Mouse (Mus musculus) splenic B cell, adult 2 months (primary cell): ENCODE results near the gene Mat2b.
"Not testable (repeated sequence)": the region's sequence is repeated elsewhere in the genome, so short reads cannot be mapped to it uniquely, and the experiment has no call there.

Experiments used
- DNase-seq: peaks from one replicate; pipeline ENCODE4 v3.0.0-alpha.2; 2011; ENCODE audit warnings: low read depth, low spot score
- H3K27me3 ChIP-seq: 2 replicates; pipeline ENCODE4 v1.6.1; 2012; ENCODE audit warnings: mild to moderate bottlenecking, low read length, moderate library complexity, mixed read lengths; ENCODE audit not compliant: control insufficient read depth, poor library complexity, insufficient read depth, severe bottlenecking
- H3K36me3 ChIP-seq: 2 replicates; pipeline ENCODE4 v1.6.1; 2012; ENCODE audit warnings: mild to moderate bottlenecking, low read length, moderate library complexity, mixed read lengths; ENCODE audit not compliant: control insufficient read depth, poor library complexity, insufficient read depth, severe bottlenecking

Gene Mat2b

DNA sequence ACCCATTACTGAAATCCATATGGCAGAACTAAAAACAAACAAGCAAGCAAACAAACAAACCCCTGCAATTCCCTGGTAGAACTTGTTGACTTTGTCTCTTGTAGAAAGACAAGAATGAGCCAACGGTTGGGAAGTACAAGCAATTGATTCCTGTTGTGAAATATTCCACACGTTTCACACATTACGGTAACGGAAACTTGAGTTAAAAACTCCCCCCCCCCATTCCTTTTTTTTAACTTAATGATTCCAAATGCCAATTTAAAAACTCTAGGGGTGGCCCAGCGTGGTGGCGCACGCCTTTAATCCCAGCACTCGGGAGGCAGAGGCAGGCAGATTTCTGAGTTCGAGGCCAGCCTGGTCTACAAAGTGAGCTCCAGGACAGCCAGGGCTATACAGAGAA is at the start of gene Mat2b:
Gene Mat2b (minus strand): TSS at position 101 of the 400 bp plus-strand sequence.
- H3K36me3 ChIP-seq = no peaks in the 10 kb centered on the region
- no peaks in the 10 kb centered on the region; the same call in 1 of the 2 replicates for H3K27me3 ChIP-seq
- DNase-seq = no peak

DNA sequence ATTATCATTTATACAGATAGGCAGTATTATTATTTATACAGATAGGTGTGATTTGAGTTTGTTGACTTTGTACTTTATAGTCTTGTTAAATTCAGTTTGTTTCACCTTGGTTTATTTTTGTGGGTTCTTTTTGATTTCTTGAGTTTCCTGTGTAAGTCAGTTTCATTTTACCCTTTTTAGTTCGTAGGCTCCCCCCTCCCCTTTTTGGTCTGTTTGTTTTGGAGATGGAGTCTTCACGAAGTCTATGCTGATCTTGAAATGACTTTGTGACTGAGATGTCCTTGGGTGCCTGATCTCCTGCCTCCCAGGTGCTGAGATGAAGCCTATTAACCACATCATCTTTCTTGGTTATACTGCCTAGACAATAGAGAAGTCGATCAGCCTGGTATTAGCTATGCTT is 49.3 kb upstream of the Mat2b start:
- Histone ChIP-seq H3K27me3 (no peaks in the 10 kb centered on the region), H3K36me3 (0 out of 2 replicates have a peak, but pooled peaks cover 2% of the 10 kb centered on the region)
- DNase-seq = no peak

DNA sequence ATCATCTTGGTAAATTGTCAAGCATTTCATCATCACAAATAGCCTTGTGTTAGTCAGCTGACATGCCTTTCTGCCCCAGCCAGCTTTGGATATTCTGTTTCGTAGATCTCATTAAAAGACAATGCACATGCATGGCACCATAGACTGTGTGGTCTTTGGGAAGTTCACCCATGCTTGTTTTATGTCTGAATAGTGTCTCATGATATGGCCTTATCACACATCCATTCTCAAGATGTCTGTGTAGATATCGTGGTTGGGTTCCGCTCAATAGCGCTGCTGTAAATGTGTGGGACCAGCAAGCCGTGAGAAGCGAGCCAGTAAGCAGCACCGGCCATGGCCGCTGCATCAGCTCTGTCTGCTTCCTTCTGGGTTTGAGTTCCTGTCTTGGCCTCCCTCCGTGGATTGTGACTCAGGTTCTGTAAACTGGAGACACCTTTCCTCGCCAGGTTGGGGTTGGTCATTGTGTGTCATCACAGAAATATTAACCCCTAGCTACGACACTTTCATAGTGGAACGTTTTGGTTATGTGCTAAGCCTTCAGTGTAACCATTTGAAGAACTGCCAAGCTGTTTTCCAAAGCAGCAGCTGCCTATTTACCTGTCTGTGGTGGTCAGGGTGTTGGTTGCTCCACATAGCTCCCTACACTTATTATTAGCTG is 46.7 kb upstream of the Mat2b start:
- Histone ChIP-seq H3K27me3 (no peaks in the 10 kb centered on the region), H3K36me3 (peaks cover 6% of the 10 kb centered on the region; the same call in 1 of the 2 replicates)
- no peak for DNase-seq

DNA sequence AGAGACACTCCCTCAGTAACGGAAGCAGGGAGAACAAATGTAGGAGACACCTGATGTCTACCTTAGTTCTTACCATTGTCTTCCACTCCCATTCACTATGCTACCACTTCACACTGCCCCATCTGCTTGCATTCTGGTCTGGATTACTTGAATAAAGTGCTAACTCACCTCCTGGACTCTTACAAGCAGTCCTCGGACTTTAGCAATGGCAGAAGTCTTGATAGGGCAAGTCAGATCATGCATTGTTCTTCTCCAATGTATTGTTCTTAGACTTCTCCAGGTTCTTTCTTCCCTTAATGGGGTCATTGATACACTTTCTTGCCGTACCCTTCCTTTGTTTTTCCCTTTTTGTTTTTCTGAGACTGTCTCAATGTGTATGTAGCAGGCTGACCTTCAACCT is 42.4 kb upstream of the Mat2b start:
- H3K27me3 ChIP-seq = no peaks in the 10 kb centered on the region
- peaks cover 6% of the 10 kb centered on the region; the same call in 1 of the 2 replicates for H3K36me3 ChIP-seq
- no peak for DNase-seq

DNA sequence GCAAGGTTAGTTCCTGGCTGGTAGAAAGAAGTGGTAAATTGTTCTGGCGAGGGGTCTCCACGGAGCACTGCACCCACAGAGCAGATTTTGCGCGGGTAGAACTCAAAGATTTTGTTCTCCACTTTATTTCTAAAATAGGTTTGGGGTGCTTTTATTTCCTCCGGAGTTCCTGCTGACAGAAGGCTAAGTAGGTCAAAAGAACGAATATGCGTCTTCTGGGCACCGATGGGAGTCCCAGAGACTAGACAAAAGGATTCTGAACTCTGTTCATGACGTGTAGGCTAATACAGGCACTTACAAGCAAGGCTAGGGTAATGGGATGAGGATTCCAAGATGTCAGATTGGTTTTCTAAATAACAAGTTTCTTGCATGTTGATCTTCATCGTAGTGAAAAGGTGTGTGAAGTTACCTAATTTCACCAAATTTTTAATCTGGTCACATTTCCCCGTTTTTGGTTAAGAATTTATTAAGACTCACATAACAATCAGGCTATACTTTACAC is 39.3 kb upstream of the Mat2b start:
- DNase-seq = no peak
- Histone ChIP-seq H3K36me3 (peaks cover 5% of the 10 kb centered on the region; the same call in 1 of the 2 replicates), H3K27me3 (no peaks in the 10 kb centered on the region)

DNA sequence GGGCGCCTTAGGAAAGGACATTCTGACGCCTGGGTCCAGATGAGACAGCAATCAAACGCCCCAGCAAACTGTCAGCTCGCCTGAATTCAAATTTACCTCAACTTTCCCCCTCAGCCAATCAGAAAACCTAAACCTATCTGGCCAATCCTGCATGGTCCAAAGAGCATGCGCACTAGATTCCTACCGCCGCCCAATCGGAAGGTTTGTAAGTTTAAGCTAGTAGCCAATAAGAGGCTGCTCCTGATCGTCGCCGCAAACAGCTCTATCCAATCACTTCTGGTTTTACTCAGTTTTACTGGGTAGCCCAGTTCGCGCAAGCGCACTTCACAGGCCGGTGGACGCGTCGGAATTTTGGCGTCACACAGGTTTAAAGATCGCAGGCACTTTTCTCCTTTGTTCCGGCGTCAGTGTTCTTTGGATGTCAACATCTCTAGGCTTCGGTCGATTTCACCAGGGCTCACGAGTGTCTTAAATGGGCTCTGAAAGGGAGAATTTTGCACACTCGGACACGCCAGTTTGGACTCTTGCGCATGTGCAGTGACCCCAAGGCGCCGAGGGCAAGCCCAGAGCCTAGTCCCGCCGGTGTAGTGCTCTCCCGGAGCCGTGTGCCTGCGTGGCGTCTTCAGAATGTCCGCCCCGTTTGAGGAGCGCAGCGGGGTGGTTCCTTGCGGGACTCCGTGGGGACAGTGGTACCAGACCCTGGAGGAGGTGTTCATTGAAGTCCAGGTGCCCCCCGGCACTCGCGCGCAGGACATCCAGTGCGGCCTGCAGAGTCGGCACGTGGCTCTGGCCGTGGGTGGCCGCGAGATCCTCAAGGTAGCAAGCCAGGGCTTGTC is 38.6 kb upstream of the Mat2b start, which contains the start of the genes Hmmr and Nudcd2:
Gene Hmmr (minus strand): TSS at position 84 of the 836 bp plus-strand sequence.
Gene Nudcd2 (plus strand): TSS at position 329 of the 836 bp plus-strand sequence.
- Histone ChIP-seq H3K36me3 (peaks cover 1% of the 10 kb centered on the region; the same call in 1 of the 2 replicates), H3K27me3 (no peaks in the 10 kb centered on the region)
- DNase-seq = peak; percentile 98

DNA sequence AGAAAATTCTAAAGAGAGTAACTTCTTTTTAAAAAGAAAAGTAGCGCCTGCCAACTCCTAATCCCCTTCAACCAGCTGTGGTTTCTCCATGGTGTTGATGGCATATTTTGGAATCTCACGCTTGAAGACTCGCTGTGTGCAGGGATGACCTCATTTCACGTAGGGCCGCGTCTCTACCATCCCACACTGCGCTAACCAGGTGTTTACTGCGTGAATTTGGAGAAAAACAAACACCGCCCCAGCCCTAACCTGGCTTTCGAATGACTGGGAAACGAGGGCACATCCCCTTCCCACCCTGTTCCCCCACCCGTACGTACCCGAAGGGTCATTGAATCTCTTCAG is 38.0 kb upstream of the Mat2b start:
- Histone ChIP-seq H3K27me3 (no peaks in the 10 kb centered on the region), H3K36me3 (no peaks in the 10 kb centered on the region)

DNA sequence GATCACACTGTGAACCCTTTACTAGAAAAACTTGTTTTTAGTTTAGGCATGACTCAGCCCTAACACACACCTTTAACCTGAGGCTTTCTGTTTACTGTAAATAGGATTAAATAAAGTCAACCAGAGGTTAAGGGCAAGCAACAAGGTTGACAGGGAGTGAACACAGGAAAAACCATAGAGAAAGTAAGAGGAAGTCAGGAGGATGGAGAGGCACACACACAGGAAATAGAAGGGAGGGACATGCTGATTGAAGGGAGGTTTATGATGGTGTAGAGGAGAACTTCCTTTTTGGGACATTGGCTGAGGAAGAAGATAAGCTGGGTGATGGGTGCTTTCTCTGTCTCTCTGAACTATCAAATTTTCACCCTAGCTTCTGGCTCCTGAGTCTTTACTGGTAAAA is 23.3 kb upstream of the Mat2b start:
- H3K27me3 ChIP-seq = no peaks in the 10 kb centered on the region
- peak; percentile 31 for DNase-seq

More for the DNA sequence above, 38.0 kb upstream of the Mat2b start:
- no peak for DNase-seq

DNA sequence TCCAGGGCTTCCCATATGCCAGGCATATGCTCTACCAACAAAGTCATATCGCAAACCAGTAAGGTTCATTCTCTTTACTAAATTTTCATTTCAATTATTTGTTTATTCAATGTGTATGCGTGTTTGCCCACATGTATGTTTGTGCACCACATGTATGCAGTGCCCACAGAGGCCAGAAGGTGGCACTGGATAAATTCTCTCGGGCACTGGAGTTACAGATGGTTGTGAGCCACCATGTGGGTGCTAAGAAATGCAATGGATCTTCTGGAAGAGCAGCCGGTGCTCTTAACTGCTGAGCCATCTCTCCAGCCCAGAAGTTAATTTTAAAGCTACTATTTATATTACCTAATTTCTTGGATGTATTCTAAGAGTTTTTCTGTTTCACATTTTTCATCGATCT is 20.5 kb upstream of the Mat2b start:
- Histone ChIP-seq H3K36me3 (no peaks in the 10 kb centered on the region), H3K27me3 (no peaks in the 10 kb centered on the region)
- DNase-seq = peak; percentile 22

More for the DNA sequence above, 23.3 kb upstream of the Mat2b start:
- no peaks in the 10 kb centered on the region for H3K36me3 ChIP-seq

DNA sequence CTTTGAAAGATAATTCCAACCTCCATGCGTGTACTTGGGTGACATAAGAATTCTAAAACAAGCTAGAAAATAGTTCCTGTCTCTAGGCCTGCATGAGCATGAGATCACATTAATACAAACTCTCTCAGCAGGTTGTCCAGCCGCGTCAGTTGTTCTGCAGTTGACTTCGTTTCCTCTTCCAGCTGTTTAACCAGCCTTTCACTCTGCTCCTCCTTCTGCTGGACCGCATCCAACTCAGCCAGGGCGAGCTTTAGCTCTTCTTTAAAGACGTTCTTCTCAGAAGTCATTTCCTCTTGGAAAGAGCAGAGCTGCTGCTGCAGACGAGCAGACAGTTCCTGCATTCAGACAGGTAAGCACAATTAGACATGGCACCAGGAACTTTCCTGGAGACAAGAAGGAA is 18.9 kb upstream of the Mat2b start:
- no peaks in the 10 kb centered on the region for H3K36me3 ChIP-seq
- no peaks in the 10 kb centered on the region for H3K27me3 ChIP-seq

DNA sequence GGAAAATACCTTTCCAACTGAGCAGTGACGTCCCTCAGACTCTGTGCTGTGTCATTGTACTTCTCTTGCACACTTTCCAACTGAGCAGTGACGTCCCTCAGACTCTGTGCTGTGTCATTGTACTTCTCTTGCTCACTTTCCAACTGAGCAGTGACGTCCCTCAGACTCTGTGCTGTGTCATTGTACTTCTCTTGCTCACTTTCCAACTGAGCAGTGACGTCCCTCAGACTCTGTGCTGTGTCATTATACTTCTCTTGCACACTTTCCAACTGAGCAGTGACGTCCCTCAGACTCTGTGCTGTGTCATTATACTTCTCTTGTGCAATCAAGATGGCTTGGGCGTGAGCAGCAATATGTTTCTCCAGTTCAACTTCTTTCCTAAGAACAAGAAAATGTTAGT is 14.9 kb upstream of the Mat2b start:
- H3K36me3 ChIP-seq, H3K27me3 ChIP-seq, DNase-seq: not testable (repeated sequence)

More for the DNA sequence above, 18.9 kb upstream of the Mat2b start:
- no peak for DNase-seq

DNA sequence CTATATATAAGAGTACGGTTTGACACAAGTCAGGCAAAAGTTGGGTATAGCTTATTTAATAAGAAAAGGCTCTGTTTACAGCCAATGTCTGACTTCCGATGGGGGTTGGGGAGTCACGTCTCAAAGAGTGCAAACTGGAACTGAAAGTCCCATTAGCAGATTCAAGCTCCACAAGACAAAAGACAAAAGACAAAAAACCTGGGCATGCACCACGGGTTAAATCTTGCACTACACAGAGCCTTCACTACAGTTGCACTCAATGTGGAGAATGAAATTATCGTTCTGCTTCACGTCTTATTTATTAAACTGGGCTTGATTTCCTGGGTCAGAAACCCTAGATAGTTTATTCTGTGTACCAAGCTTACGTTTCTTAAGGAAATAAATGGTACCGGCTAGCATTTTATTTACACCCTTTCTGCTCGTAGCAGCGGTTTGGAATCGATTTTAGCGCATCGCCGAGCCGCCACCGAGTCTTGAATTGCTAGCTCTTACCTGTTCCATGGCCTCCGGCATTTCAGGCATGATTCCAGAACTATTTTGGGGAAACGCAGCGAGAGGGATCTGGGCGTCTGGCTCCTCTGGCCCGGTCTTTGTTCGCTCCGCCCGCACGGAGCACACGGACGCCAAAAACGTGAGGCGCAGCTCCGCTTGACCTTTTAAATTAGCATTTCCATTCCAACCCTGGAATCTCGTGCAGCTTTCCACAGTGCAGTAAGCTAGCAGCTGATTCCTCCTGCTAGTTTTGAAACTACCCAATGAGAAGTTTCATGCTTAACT is 504 bp downstream of the Mat2b start:
- no peaks in the 10 kb centered on the region for H3K36me3 ChIP-seq
- H3K27me3 ChIP-seq = no peaks in the 10 kb centered on the region; the same call in 1 of the 2 replicates
- DNase-seq = peak; percentile 76

DNA sequence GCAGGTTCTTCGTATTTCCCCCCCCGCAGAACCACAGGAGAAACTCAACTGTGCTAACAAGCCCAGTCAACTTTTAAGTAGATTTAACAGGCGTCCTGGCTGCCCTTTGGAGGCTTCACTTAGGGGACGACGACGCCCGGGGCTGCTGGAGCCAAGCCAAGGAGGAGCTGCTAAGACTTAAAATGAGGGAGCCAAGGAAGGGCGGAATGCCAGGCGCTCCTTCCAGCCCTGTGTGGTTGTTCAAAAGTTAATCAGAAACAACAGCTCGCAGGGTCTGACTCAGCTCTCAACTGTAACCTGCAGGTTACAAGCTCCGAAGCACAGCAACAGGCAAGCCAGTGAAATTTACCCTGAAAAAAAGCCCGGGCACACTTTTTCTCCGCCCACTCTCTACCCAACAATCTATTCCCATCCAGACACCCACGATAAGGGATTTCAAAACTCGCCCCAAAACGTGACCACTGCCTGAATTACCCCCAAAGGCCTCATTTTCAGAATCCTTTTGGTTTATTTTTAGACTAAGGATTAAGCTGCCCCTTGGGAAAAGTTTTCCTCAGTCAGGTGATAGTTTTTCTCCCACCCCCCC is 1.5 kb downstream of the Mat2b start:
- peak; percentile 30 for DNase-seq
- Histone ChIP-seq H3K27me3 (no peaks in the 10 kb centered on the region; the same call in 1 of the 2 replicates), H3K36me3 (no peaks in the 10 kb centered on the region)
